Mouse (Mus musculus): ENCODE measurements around the gene Samd4b. TPM values are rescaled to one million over a fixed set of nuclear protein-coding genes. Genes with fewer than 3 reads are reported as not detected.
A peak's percentile ranks its signal among the peaks of the same experiment; 100 is the strongest.

Gene Samd4b
- polyA plus RNA-seq, 1 experiment, result 11.4 TPM

DNA sequence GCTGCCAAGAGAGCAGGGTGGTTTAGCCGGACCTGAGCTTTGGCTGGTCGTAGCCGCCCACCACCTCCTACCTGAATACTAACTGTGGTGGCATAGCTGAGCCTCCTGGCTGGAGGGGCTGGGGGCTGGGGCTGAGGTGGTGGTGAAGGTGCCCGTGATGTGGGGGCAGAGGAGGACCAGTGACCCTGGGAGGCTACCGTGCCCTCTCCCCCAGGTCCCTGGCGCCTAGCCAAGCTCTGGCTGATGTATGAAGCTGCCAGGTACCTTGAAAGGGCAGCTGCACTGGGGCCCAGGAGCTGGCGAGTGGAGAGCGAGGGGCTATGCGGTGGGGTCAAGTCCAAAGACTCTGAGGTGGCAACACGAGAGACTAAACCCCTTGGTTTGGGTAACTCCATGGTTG lies 238.1 kb downstream of the Samd4b start:
- Histone ChIP-seq H3K4me3 (replicated peaks) (no peak overlapping the region), H3K4me1 (ENCODE audit: control insufficient read depth) (no peaks in the 10 kb centered on the region; the same call in 1 of the 2 replicates), H3K9me3 (ENCODE audit: control insufficient read depth, low read length) (no peaks in the 10 kb centered on the region), H3K36me3 (ENCODE audit: control insufficient read depth) (peaks cover 8% of the 10 kb centered on the region), H3K27me3 (ENCODE audit: control insufficient read depth) (no peaks in the 10 kb centered on the region)
- TF ChIP-seq TAL1 (IDR thresholded peaks at IDR 0.05; ENCODE audit: low read length), result no peak
- no peak for TF ChIP-seq GATA1 (IDR thresholded peaks at IDR 0.05; ENCODE audit: low read length)

GRCm38 (mm10) chr7:28358431-28358830 lies 239.5 kb downstream of the Samd4b start:
- TF ChIP-seq TAL1 (IDR thresholded peaks at IDR 0.05; ENCODE audit: low read length) (no peak), GATA1 (IDR thresholded peaks at IDR 0.05; ENCODE audit: low read length) (no peak)
- peaks cover 21% of the 10 kb centered on the region for H3K36me3 ChIP-seq (ENCODE audit: control insufficient read depth)
- peaks cover 6% of the 10 kb centered on the region for H3K4me1 ChIP-seq (ENCODE audit: control insufficient read depth)
- H3K27me3 ChIP-seq (ENCODE audit: control insufficient read depth), result no peaks in the 10 kb centered on the region
- no peaks in the 10 kb centered on the region for H3K9me3 ChIP-seq (ENCODE audit: control insufficient read depth, low read length)
- no peak overlapping the region for H3K4me3 ChIP-seq (replicated peaks)

GRCm38 (mm10) chr7:28357984-28358383 lies 240.0 kb downstream of the Samd4b start:
- Histone ChIP-seq H3K4me3 (replicated peaks) (no peak overlapping the region), H3K36me3 (ENCODE audit: control insufficient read depth) (peaks cover 26% of the 10 kb centered on the region), H3K27me3 (ENCODE audit: control insufficient read depth) (no peaks in the 10 kb centered on the region), H3K9me3 (ENCODE audit: control insufficient read depth, low read length) (no peaks in the 10 kb centered on the region), H3K4me1 (ENCODE audit: control insufficient read depth) (peaks cover 11% of the 10 kb centered on the region)
- TF ChIP-seq TAL1 (IDR thresholded peaks at IDR 0.05; ENCODE audit: low read length) (no peak), GATA1 (IDR thresholded peaks at IDR 0.05; ENCODE audit: low read length) (no peak)

DNA sequence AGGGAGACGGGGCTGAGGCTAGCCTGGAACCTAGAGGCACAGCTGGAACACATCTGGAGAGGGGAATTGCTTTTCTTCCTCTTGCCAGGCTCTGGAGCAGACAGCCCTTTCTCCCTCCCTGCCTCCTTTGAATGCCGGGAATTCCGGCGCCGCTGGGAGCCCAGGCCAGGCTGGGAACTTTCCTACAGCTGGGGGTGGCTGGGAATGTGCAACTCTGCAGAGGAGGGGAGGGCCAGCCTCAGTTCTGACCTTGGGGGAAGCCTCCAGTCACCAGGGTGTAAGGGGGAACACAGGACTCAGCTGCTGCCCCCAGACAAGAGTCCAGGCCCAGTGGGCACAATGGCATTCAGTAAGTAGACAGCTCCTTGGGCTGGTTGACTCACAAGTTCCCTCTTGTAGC lies 241.0 kb downstream of the Samd4b start:
- H3K4me1 ChIP-seq (ENCODE audit: control insufficient read depth), result peaks cover 16% of the 10 kb centered on the region
- H3K9me3 ChIP-seq (ENCODE audit: control insufficient read depth, low read length), result no peaks in the 10 kb centered on the region
- TF ChIP-seq GATA1 (IDR thresholded peaks at IDR 0.05; ENCODE audit: low read length) (no peak), TAL1 (IDR thresholded peaks at IDR 0.05; ENCODE audit: low read length) (no peak)
- H3K27me3 ChIP-seq (ENCODE audit: control insufficient read depth), result no peaks in the 10 kb centered on the region
- no peak overlapping the region for H3K4me3 ChIP-seq (replicated peaks)
- peaks cover 36% of the 10 kb centered on the region for H3K36me3 ChIP-seq (ENCODE audit: control insufficient read depth)

- Histone ChIP-seq H3K4me3 (replicated peaks) (no peak overlapping the region), H3K36me3 (ENCODE audit: control insufficient read depth) (peaks cover 39% of the 10 kb centered on the region), H3K9me3 (ENCODE audit: control insufficient read depth, low read length) (no peaks in the 10 kb centered on the region), H3K4me1 (ENCODE audit: control insufficient read depth) (peaks cover 28% of the 10 kb centered on the region), H3K27me3 (ENCODE audit: control insufficient read depth) (no peaks in the 10 kb centered on the region)
- no peak for TF ChIP-seq GATA1 (IDR thresholded peaks at IDR 0.05; ENCODE audit: low read length)
- TF ChIP-seq TAL1 (IDR thresholded peaks at IDR 0.05; ENCODE audit: low read length), result no peak
These were observed 242.7 kb downstream of the Samd4b start for GRCm38 (mm10) chr7:28355221-28355620.

DNA sequence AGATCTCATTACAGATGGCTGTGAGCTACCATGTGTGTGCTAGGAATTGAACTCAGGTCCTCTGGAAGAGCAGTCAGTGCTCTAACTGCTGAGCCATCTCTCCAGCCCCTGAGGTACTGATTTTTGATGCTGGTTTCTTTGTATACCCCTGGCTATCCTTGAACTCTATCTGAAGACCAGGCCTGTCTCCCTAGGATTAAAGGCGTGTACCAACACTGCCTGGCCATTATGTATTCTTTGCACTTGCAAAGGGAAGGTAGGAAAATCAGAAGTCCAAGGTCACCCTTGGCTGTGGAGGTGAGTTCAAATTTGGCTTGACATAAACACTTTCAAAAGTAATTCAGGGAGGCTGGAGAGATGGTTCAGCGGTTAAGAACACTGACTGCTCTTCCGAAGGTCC lies 243.3 kb downstream of the Samd4b start:
- Histone ChIP-seq H3K27me3 (ENCODE audit: control insufficient read depth) (no peaks in the 10 kb centered on the region), H3K4me3 (replicated peaks) (no peak overlapping the region), H3K36me3 (ENCODE audit: control insufficient read depth) (peaks cover 39% of the 10 kb centered on the region), H3K4me1 (ENCODE audit: control insufficient read depth) (peaks cover 35% of the 10 kb centered on the region), H3K9me3 (ENCODE audit: control insufficient read depth, low read length) (no peaks in the 10 kb centered on the region)
- TF ChIP-seq GATA1 (IDR thresholded peaks at IDR 0.05; ENCODE audit: low read length) (no peak), TAL1 (IDR thresholded peaks at IDR 0.05; ENCODE audit: low read length) (no peak)

GRCm38 (mm10) chr7:28354113-28354581 lies 243.8 kb downstream of the Samd4b start:
- no peak overlapping the region for H3K4me3 ChIP-seq (replicated peaks)
- no peaks in the 10 kb centered on the region for H3K27me3 ChIP-seq (ENCODE audit: control insufficient read depth)
- peaks cover 39% of the 10 kb centered on the region for H3K36me3 ChIP-seq (ENCODE audit: control insufficient read depth)
- H3K9me3 ChIP-seq (ENCODE audit: control insufficient read depth, low read length), result no peaks in the 10 kb centered on the region
- TF ChIP-seq GATA1 (IDR thresholded peaks at IDR 0.05; ENCODE audit: low read length) (no peak), TAL1 (IDR thresholded peaks at IDR 0.05; ENCODE audit: low read length) (no peak)
- H3K4me1 ChIP-seq (ENCODE audit: control insufficient read depth), result peaks cover 39% of the 10 kb centered on the region

- no peak overlapping the region for H3K4me3 ChIP-seq (replicated peaks)
- no peaks in the 10 kb centered on the region for H3K27me3 ChIP-seq (ENCODE audit: control insufficient read depth)
- peaks cover 45% of the 10 kb centered on the region for H3K4me1 ChIP-seq (ENCODE audit: control insufficient read depth)
- H3K9me3 ChIP-seq (ENCODE audit: control insufficient read depth, low read length), result no peaks in the 10 kb centered on the region
- TF ChIP-seq GATA1 (IDR thresholded peaks at IDR 0.05; ENCODE audit: low read length), result no peak
- no peak for TF ChIP-seq TAL1 (IDR thresholded peaks at IDR 0.05; ENCODE audit: low read length)
- peaks cover 39% of the 10 kb centered on the region for H3K36me3 ChIP-seq (ENCODE audit: control insufficient read depth)
These were observed 244.7 kb downstream of the Samd4b start for GRCm38 (mm10) chr7:28353267-28353666.

DNA sequence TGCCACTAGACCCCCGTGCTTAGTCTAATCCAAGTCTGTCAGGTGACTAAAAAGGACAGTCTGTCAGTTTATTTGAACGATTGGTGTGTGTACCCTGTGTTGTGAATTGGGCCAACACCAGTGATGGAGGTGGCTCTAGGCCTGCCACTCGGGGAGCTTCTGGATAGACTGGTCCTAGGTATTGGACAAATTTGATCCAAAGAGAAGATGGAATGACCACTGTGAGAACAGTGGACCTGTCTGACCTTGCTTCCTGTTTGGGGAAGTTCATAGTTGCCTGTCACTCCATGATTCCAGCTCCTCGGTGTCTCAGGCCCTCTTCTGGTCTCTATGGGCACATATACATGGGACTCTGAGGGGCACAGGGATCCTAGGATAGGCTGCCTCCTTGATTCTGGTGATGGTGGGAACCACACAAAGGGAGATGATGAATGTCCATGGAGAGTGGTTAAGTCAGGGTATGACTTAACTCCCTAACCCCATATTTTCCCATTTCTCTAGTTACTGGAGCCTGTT lies 246.2 kb downstream of the Samd4b start:
- no peak for TF ChIP-seq GATA1 (IDR thresholded peaks at IDR 0.05; ENCODE audit: low read length)
- no peak for TF ChIP-seq TAL1 (IDR thresholded peaks at IDR 0.05; ENCODE audit: low read length)
- no peaks in the 10 kb centered on the region for H3K9me3 ChIP-seq (ENCODE audit: control insufficient read depth, low read length)
- peak overlapping the region; percentile 97 for H3K4me3 ChIP-seq (replicated peaks)
- peaks cover 39% of the 10 kb centered on the region for H3K36me3 ChIP-seq (ENCODE audit: control insufficient read depth)
- no peaks in the 10 kb centered on the region for H3K27me3 ChIP-seq (ENCODE audit: control insufficient read depth)
- peaks cover 45% of the 10 kb centered on the region for H3K4me1 ChIP-seq (ENCODE audit: control insufficient read depth)
